Mouse (Mus musculus) CH12.LX (cell line): ENCODE results near the gene Trnt1. TPM values are rescaled to one million over a fixed set of nuclear protein-coding genes. Genes with fewer than 3 reads are reported as not detected.
A peak's percentile ranks its signal among the peaks of the same experiment; 100 is the strongest.

ENCODE experiments used
- DNase-seq: peaks from one replicate; pipeline ENCODE4 v3.0.0-alpha.2; 2013; ENCODE audit errors: extremely low read depth
- H3K27ac ChIP-seq: 2 replicates; pipeline ENCODE4 v1.5.1; 2012; ENCODE audit warnings: low read depth, mild to moderate bottlenecking, control low read depth, moderate library complexity; ENCODE audit not compliant: insufficient read depth
- H3K27me3 ChIP-seq: replicated peaks from 2 replicates; pipeline ENCODE3; 2012; ENCODE audit warnings: inconsistent platforms
- H3K36me3 ChIP-seq, 2 experiments: replicated peaks in 1 of 2; 2 replicates each; pipeline versions ENCODE3 to v1.6.1; 2012; ENCODE audit warnings: inconsistent platforms in 1 of 2, low read length in 1 of 2, mild to moderate bottlenecking in 1 of 2, mixed read lengths in 1 of 2, moderate library complexity in 1 of 2; ENCODE audit not compliant: control insufficient read depth in 1 of 2, insufficient read depth in 1 of 2
- H3K4me1 ChIP-seq, 2 experiments: 2 replicates each; pipeline ENCODE4 v1.6.1; 2012; ENCODE audit warnings: inconsistent platforms in 1 of 2, moderate library complexity in 1 of 2; ENCODE audit not compliant: insufficient read depth in 2 of 2, control insufficient read depth in 1 of 2
- H3K4me2 ChIP-seq: 2 replicates; pipeline ENCODE4 v1.6.1; 2012; ENCODE audit warnings: low read depth, mild to moderate bottlenecking, control low read depth; ENCODE audit not compliant: poor library complexity, insufficient read depth, severe bottlenecking
- H3K4me3 ChIP-seq, 3 experiments: fragments of 150-350 bp in 1 of 3; sonication (generic) in 1 of 3; replicated peaks in 1 of 3; 2 replicates each; pipeline versions ENCODE3 to v1.5.1; 2011 to 2012; ENCODE audit warnings: low read depth in 2 of 3, low read length in 2 of 3, mild to moderate bottlenecking in 2 of 3, moderate library complexity in 2 of 3, control low read depth in 1 of 3, improper control_type of control experiment in 1 of 3, inconsistent platforms in 1 of 3, mixed read lengths in 1 of 3; ENCODE audit not compliant: poor library complexity in 1 of 3
- H3K79me2 ChIP-seq: replicated peaks from 2 replicates; pipeline ENCODE4 v1.6.1; 2012; ENCODE audit warnings: mild to moderate bottlenecking, moderate library complexity; ENCODE audit not compliant: control insufficient read depth, poor library complexity, insufficient read depth, severe bottlenecking; ENCODE audit errors: extremely low read depth
- H3K9ac ChIP-seq: 2 replicates; pipeline ENCODE4 v1.6.1; 2012; ENCODE audit warnings: low read depth, mild to moderate bottlenecking, control low read depth, moderate library complexity; ENCODE audit not compliant: insufficient read depth
- H3K9me3 ChIP-seq: replicated peaks from 2 replicates; pipeline ENCODE3; 2012; ENCODE audit warnings: low read length, inconsistent platforms, mixed read lengths
- BHLHE40 ChIP-seq: IDR thresholded peaks from 2 replicates; pipeline ENCODE4 v1.6.1; 2011; ENCODE audit warnings: mild to moderate bottlenecking, low read depth, low read length, improper control_type of control experiment
- CHD1 ChIP-seq: IDR thresholded peaks from 2 replicates; pipeline ENCODE4 v1.6.1; 2012; ENCODE audit warnings: low read depth, low read length, improper control_type of control experiment, inconsistent platforms
- CTCF ChIP-seq, 2 experiments: IDR thresholded peaks in 1 of 2; conservative IDR thresholded peaks in 1 of 2; 2 replicates each; pipeline ENCODE4 v1.5.1; 2011 to 2012; ENCODE audit warnings: low read depth in 2 of 2, low read length in 2 of 2, improper control_type of control experiment in 1 of 2, inconsistent platforms in 1 of 2, mild to moderate bottlenecking in 1 of 2, moderate library complexity in 1 of 2
- ELF1 ChIP-seq: IDR thresholded peaks from 2 replicates; pipeline ENCODE4 v1.6.1; 2014; ENCODE audit warnings: low read depth, mild to moderate bottlenecking, inconsistent platforms, low read length, improper control_type of control experiment
- EP300 ChIP-seq: IDR thresholded peaks from 2 replicates; pipeline ENCODE4 v1.6.1; 2011; ENCODE audit warnings: low read length, improper control_type of control experiment
- ETS1 ChIP-seq: conservative IDR thresholded peaks from 2 replicates; pipeline ENCODE4 v1.6.1; 2012; ENCODE audit warnings: low read depth, mild to moderate bottlenecking, inconsistent platforms, low read length, improper control_type of control experiment, moderate library complexity
- HCFC1 ChIP-seq: IDR thresholded peaks from 2 replicates; pipeline ENCODE4 v1.6.1; 2012; ENCODE audit warnings: low read depth, mild to moderate bottlenecking, inconsistent platforms, low read length, improper control_type of control experiment
- JUN ChIP-seq: IDR thresholded peaks from 2 replicates; pipeline ENCODE4 v1.6.1; 2011; ENCODE audit warnings: low read depth, mild to moderate bottlenecking, low read length, improper control_type of control experiment, moderate library complexity; ENCODE audit not compliant: insufficient read depth
- JUND ChIP-seq: conservative IDR thresholded peaks from 2 replicates; pipeline ENCODE4 v1.6.1; 2011; ENCODE audit warnings: low read depth, low read length, improper control_type of control experiment
- MAFK ChIP-seq: IDR thresholded peaks from 2 replicates; pipeline ENCODE4 v1.6.1; 2011; ENCODE audit warnings: low read length, improper control_type of control experiment; ENCODE audit not compliant: insufficient replicate concordance
- MAX ChIP-seq: IDR thresholded peaks from 2 replicates; pipeline ENCODE4 v1.6.1; 2011; ENCODE audit warnings: low read length, improper control_type of control experiment
- MAZ ChIP-seq: IDR thresholded peaks from 2 replicates; pipeline ENCODE4 v1.6.1; 2012; ENCODE audit warnings: low read depth, mild to moderate bottlenecking, inconsistent platforms, low read length, improper control_type of control experiment, moderate library complexity
- MEF2A ChIP-seq: IDR thresholded peaks from 2 replicates; pipeline ENCODE4 v1.6.1; 2014; ENCODE audit warnings: low read depth, mild to moderate bottlenecking, inconsistent platforms, low read length, improper control_type of control experiment, borderline replicate concordance
- MXI1 ChIP-seq: IDR thresholded peaks from 2 replicates; pipeline ENCODE4 v1.6.1; 2011; ENCODE audit warnings: mild to moderate bottlenecking, low read depth, low read length, improper control_type of control experiment
- MYC ChIP-seq: IDR thresholded peaks from 2 replicates; pipeline ENCODE4 v1.6.1; 2011; ENCODE audit warnings: low read depth, mild to moderate bottlenecking, improper control_type of control experiment, low read length
- NRF1 ChIP-seq: IDR thresholded peaks from 2 replicates; pipeline ENCODE4 v1.6.1; 2014; ENCODE audit warnings: low read depth, mild to moderate bottlenecking, inconsistent platforms, low read length, improper control_type of control experiment, moderate library complexity
- POLR2AphosphoS2 ChIP-seq: IDR thresholded peaks from 2 replicates; pipeline ENCODE4 v1.6.1; 2011; ENCODE audit warnings: low read depth, low read length, improper control_type of control experiment
- RCOR1 ChIP-seq: conservative IDR thresholded peaks from 2 replicates; pipeline ENCODE4 v1.6.1; 2012; ENCODE audit warnings: low read depth, mild to moderate bottlenecking, inconsistent platforms, low read length, improper control_type of control experiment
- SIN3A ChIP-seq: IDR thresholded peaks from 2 replicates; pipeline ENCODE4 v1.6.1; 2012; ENCODE audit warnings: low read length, improper control_type of control experiment, inconsistent platforms
- SMC3 ChIP-seq: IDR thresholded peaks from 2 replicates; pipeline ENCODE4 v1.6.1; 2011; ENCODE audit warnings: low read depth, low read length, improper control_type of control experiment
- TCF12 ChIP-seq: IDR thresholded peaks from 2 replicates; pipeline ENCODE4 v1.6.1; 2014; ENCODE audit warnings: low read depth, mild to moderate bottlenecking, inconsistent platforms, low read length, improper control_type of control experiment
- UBTF ChIP-seq: IDR thresholded peaks from 2 replicates; pipeline ENCODE4 v1.6.1; 2012; ENCODE audit warnings: low read depth, mild to moderate bottlenecking, inconsistent platforms, low read length, improper control_type of control experiment, moderate library complexity
- ZNF384 ChIP-seq: IDR thresholded peaks from 2 replicates; pipeline ENCODE4 v1.6.1; 2012; ENCODE audit warnings: low read depth, low read length, improper control_type of control experiment, inconsistent platforms
- dilution Hi-C: fragments of 300-500 bp; cut with MboI; formaldehyde crosslinking; loops from 2 replicates; pipeline ENCODE4 v1.14.3; 2020; ENCODE audit warnings: low sequenced_read_pairs; ENCODE audit not compliant: extremely low pct_unique_long_range_greater_than_20kb, extremely low pct_ligation_motif_present
- in situ Hi-C: fragments of 300-500 bp; cut with MboI; formaldehyde crosslinking; loops from 3 replicates; pipeline ENCODE4 v1.14.3; 2019; ENCODE audit warnings: low sequenced_read_pairs, low pct_ligation_motif_present, low pct_unique_long_range_greater_than_20kb, mixed read lengths
- polyA plus RNA-seq: library from polyadenylated mRNA; unstranded; fragments of >175 nt; gene quantifications from 2 replicates; pipeline ENCODE4 v1.2.1, GENCODE M21; 2012; ENCODE audit warnings: low read depth; ENCODE audit not compliant: insufficient read length
- total RNA-seq, 2 experiments: library from RNA; depleted of rRNA; stranded (reverse); fragments of 300-350 nt in 1 of 2; fragments of >200 nt in 1 of 2; gene quantifications; 2 replicates each; pipeline ENCODE4 v1.2.3; 2012 to 2014

Trnt1 gene
- total and polyA plus RNA-seq, 3 experiments = 106 to 239 (median 159) TPM

DNA sequence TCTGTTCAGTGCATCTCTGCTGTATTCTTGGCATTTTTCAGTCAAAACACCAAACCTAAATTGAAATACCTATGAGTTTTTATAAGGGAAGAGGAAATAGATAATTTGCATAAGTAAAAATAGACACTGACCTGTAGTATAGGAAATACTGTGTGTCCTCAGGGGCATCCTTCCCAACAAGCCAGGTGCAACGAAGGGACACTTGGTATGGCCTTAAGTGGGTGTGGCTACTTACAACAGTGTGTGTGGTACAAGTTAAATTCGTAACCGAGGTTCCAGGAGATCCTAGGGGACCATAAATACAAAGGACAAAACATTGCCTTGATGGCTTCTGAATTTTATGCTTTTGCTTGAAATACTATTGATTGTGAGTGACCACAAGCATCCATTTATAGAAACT is 30.7 kb upstream of the Trnt1 start (continued):
- no peak for TF ChIP-seq CHD1
- 0 out of 2 replicates have a peak, but pooled peaks have one; percentile 4 for TF ChIP-seq SMC3
- TF ChIP-seq BHLHE40 = 0 out of 2 replicates have a peak, but pooled peaks have one; percentile 15
- TF ChIP-seq ETS1 = peak; percentile 39; the same call in 1 of the 2 replicates
- TF ChIP-seq POLR2AphosphoS2 = no peak
- TF ChIP-seq RCOR1 = no peak
- TF ChIP-seq NRF1 = no peak
- no peak for TF ChIP-seq CTCF (conservative IDR thresholded peaks at IDR 0.05 in 1 of 2, IDR thresholded peaks at IDR 0.05 in 1 of 2; ENCODE audit: low read depth in 2 of 2, low read length in 2 of 2)

GRCm38 (mm10) chr6:106740244-106740825 is 28.6 kb upstream of the Trnt1 start:
- Histone ChIP-seq H3K79me2 (peaks cover 29% of the 10 kb centered on the region), H3K4me1 (peaks cover 21 to 76% of the 10 kb centered on the region in 2 experiments), H3K4me2 (no peak overlapping the region), H3K9ac (no peak overlapping the region), H3K27me3 (no peaks in the 10 kb centered on the region), H3K36me3 (peaks cover 46 to 63% of the 10 kb centered on the region in 2 experiments), H3K4me3 (no peak overlapping the region), H3K27ac (no peak overlapping the region), H3K9me3 (no peaks in the 10 kb centered on the region)
- dilution Hi-C loops = no loop called here
- DNase-seq = peak; percentile 45
- in situ Hi-C loops = loop anchor here (5.0 kb wide), 1 partner anchor 37 kb away; no protein-coding TSS in a partner anchor
- peak; percentile 54; the same call in 1 of the 2 replicates for TF ChIP-seq MEF2A
- 0 out of 2 replicates have a peak, but pooled peaks have one; percentile 11 for TF ChIP-seq JUND
- TF ChIP-seq SIN3A = peak; percentile 48; the same call in 1 of the 2 replicates
- TF ChIP-seq MYC = peak; percentile 86
- no peak for TF ChIP-seq MAFK
- TF ChIP-seq MAZ = no peak
- no peak for TF ChIP-seq HCFC1
- TF ChIP-seq ETS1 = peak; percentile 74
- 0 out of 2 replicates have a peak, but pooled peaks have one; percentile 24 for TF ChIP-seq JUN
- TF ChIP-seq MXI1 = 0 out of 2 replicates have a peak, but pooled peaks have one; percentile 35
- TF ChIP-seq ELF1 = peak; percentile 38; the same call in 1 of the 2 replicates
- peak; percentile 77 for TF ChIP-seq ZNF384
- peak; percentile 61; the same call in 1 of the 2 replicates for TF ChIP-seq CHD1
- peak; percentile 40; the same call in 1 of the 2 replicates for TF ChIP-seq BHLHE40
- no peak for TF ChIP-seq UBTF
- TF ChIP-seq TCF12 = peak; percentile 52; the same call in 1 of the 2 replicates
- TF ChIP-seq EP300 = peak; percentile 64
- peak; percentile 73 for TF ChIP-seq MAX
- TF ChIP-seq, all 38 proteins: peak for 14
